Mouse (Mus musculus) thymus, postnatal 36 days (tissue): Measurements from ENCODE around the gene Mettl14.
"Not testable (repeated sequence)": the region's sequence is repeated elsewhere in the genome, so short reads cannot be mapped to it uniquely, and the experiment has no call there.

Experiments
- DNase-seq, 2 experiments: peaks; one replicate each; pipeline ENCODE4 v3.0.0; 2022; ENCODE audit warnings: mixed read lengths in 2 of 2

Gene Mettl14

GRCm38 (mm10) chr3:123385486-123386156 is at the start of gene Mettl14:
TSS of gene Mettl14 (minus strand) at chr3:123386108.
- peak; percentile 93 to 95 for DNase-seq

GRCm38 (mm10) chr3:123433362-123433761 is 47.5 kb upstream of the Mettl14 start:
- DNase-seq: no peak

- DNase-seq: no peak
These were observed 46.2 kb upstream of the Mettl14 start for GRCm38 (mm10) chr3:123431951-123432674.

GRCm38 (mm10) chr3:123429597-123430458 is 43.9 kb upstream of the Mettl14 start:
- DNase-seq: no peak

- DNase-seq: no peak
These were observed 42.1 kb upstream of the Mettl14 start for GRCm38 (mm10) chr3:123428005-123428404.

GRCm38 (mm10) chr3:123425647-123426046 is 39.7 kb upstream of the Mettl14 start:
- DNase-seq: no peak

- DNase-seq: no peak
These were observed 27.3 kb upstream of the Mettl14 start for GRCm38 (mm10) chr3:123413173-123413572.

GRCm38 (mm10) chr3:123411821-123412578 is 26.1 kb upstream of the Mettl14 start:
- no peak for DNase-seq

- DNase-seq: no peak
These were observed 19.0 kb upstream of the Mettl14 start for GRCm38 (mm10) chr3:123404945-123405344.

- DNase-seq: no peak
These were observed 11.9 kb upstream of the Mettl14 start for GRCm38 (mm10) chr3:123397562-123398481.

- no peak for DNase-seq
These were observed 9.7 kb upstream of the Mettl14 start for GRCm38 (mm10) chr3:123395611-123396010.

- DNase-seq: no peak
These were observed 5.3 kb upstream of the Mettl14 start for GRCm38 (mm10) chr3:123391180-123391579.

GRCm38 (mm10) chr3:123386157-123386780 is 361 bp upstream of the Mettl14 start:
- DNase-seq: not testable (repeated sequence)

GRCm38 (mm10) chr3:123385118-123385485 is 806 bp downstream of the Mettl14 start:
- no peak for DNase-seq

GRCm38 (mm10) chr3:123384435-123384834 is 1.5 kb downstream of the Mettl14 start:
- no peak for DNase-seq

GRCm38 (mm10) chr3:123376562-123376961 is 9.3 kb downstream of the Mettl14 start:
- no peak for DNase-seq

- DNase-seq: peak in 1 of 2 experiments; percentile 14
These were observed 14.0 kb downstream of the Mettl14 start for GRCm38 (mm10) chr3:123371766-123372535.

GRCm38 (mm10) chr3:123370927-123371326 is 15.0 kb downstream of the Mettl14 start:
- DNase-seq: no peak

GRCm38 (mm10) chr3:123369161-123369560 is 16.7 kb downstream of the Mettl14 start:
- no peak for DNase-seq

- DNase-seq: not testable (repeated sequence)
These were observed 19.1 kb downstream of the Mettl14 start for GRCm38 (mm10) chr3:123366820-123367219.
